Mouse (Mus musculus) limb, embryonic 13.5 days (tissue): ENCODE results near the gene Gnptab. TPM values are rescaled to one million over a fixed set of nuclear protein-coding genes. Genes with fewer than 3 reads are reported as not detected.
"Not testable (repeated sequence)": the region's sequence is repeated elsewhere in the genome, so short reads cannot be mapped to it uniquely, and the experiment has no call there.

Experiments used
- ATAC-seq: fragments of 200-750 bp; cut with Nextera tagmentation; 2 replicates; pipeline ENCODE4 v1.8.0; 2017; ENCODE audit warnings: low read depth, moderate number of reproducible peaks, moderate TSS enrichment; ENCODE audit not compliant: low FRiP score
- H3K27ac ChIP-seq: fragments of 300-500 bp; sonication (generic); 2 replicates; pipeline ENCODE4 v1.5.1; 2015; ENCODE audit warnings: inconsistent platforms, mild to moderate bottlenecking, moderate library complexity
- H3K27me3 ChIP-seq: fragments of 300-500 bp; sonication (generic); 2 replicates; pipeline ENCODE4 v1.6.1; 2015; ENCODE audit warnings: mild to moderate bottlenecking, inconsistent platforms
- H3K36me3 ChIP-seq: fragments of 300-500 bp; sonication (generic); 2 replicates; pipeline ENCODE4 v1.6.1; 2015; ENCODE audit warnings: inconsistent platforms, mild to moderate bottlenecking, moderate library complexity
- H3K4me1 ChIP-seq: fragments of 300-500 bp; sonication (generic); 2 replicates; pipeline ENCODE4 v1.6.1; 2015; ENCODE audit warnings: inconsistent platforms
- H3K4me2 ChIP-seq: fragments of 300-500 bp; sonication (generic); replicated peaks from 2 replicates; pipeline ENCODE4 v1.6.1; 2015; ENCODE audit warnings: inconsistent platforms, mild to moderate bottlenecking, moderate library complexity
- H3K4me3 ChIP-seq: fragments of 300-500 bp; sonication (generic); 2 replicates; pipeline ENCODE4 v1.5.1; 2015; ENCODE audit warnings: moderate library complexity, mild to moderate bottlenecking, inconsistent platforms
- H3K9ac ChIP-seq: fragments of 300-500 bp; sonication (generic); 2 replicates; pipeline ENCODE4 v1.6.1; 2015; ENCODE audit warnings: mild to moderate bottlenecking, inconsistent platforms
- H3K9me3 ChIP-seq: fragments of 300-500 bp; sonication (generic); 2 replicates; pipeline ENCODE4 v1.6.1; 2016; ENCODE audit warnings: inconsistent platforms
- WGBS: fragments of 180-500 bp; shearing (Covaris S2); methylation state at CpG from one replicate; pipeline ENCODE4 v1.1.7; 2015; 5-methylcytosine and 5-hydroxymethylcytosine counted together
- polyA plus RNA-seq: library from polyadenylated mRNA; unstranded; fragments of >200 nt; fragmentation: Nextera tagmentation; extraction: Ambion mirVana; gene quantifications from 2 replicates; pipeline ENCODE4 v1.2.1, GENCODE M21; 2015

The Gnptab gene
- polyA plus RNA-seq, 1 experiment from 2014 or later, result 8.7 TPM

- Histone ChIP-seq H3K27ac (no peak overlapping the region), H3K4me1 (no peaks in the 10 kb centered on the region), H3K4me3 (no peak overlapping the region), H3K27me3 (no peaks in the 10 kb centered on the region), H3K9ac (no peak overlapping the region), H3K4me2 (no peak overlapping the region), H3K9me3 (no peaks in the 10 kb centered on the region), H3K36me3 (peaks cover 31% of the 10 kb centered on the region)
- 98% methylated on average over 2 of the region's 2 CpGs for WGBS
- peak; percentile 69; the same call in 1 of the 2 replicates for ATAC-seq
These were observed 47.4 kb downstream of the Gnptab start for GRCm38 (mm10) chr10:88426158-88426816.

- H3K27me3 ChIP-seq, result no peaks in the 10 kb centered on the region
- H3K4me1 ChIP-seq, result no peaks in the 10 kb centered on the region
- H3K4me3 ChIP-seq, result no peak overlapping the region
- no peak overlapping the region for H3K27ac ChIP-seq
- WGBS, result 65% methylated on average over 5 of the region's 5 CpGs
- ATAC-seq, result no peak
- H3K36me3 ChIP-seq, result peaks cover 32% of the 10 kb centered on the region
- no peak overlapping the region for H3K4me2 ChIP-seq
- H3K9ac ChIP-seq, result no peak overlapping the region
- H3K9me3 ChIP-seq, result no peaks in the 10 kb centered on the region
These were observed 48.0 kb downstream of the Gnptab start for GRCm38 (mm10) chr10:88426896-88427295.

- Histone ChIP-seq H3K4me2 (no peak overlapping the region), H3K36me3 (peaks cover 29% of the 10 kb centered on the region), H3K27me3 (no peaks in the 10 kb centered on the region), H3K27ac (no peak overlapping the region), H3K4me3 (no peak overlapping the region), H3K9ac (no peak overlapping the region), H3K4me1 (no peaks in the 10 kb centered on the region), H3K9me3 (no peaks in the 10 kb centered on the region)
- 91% methylated on average over 6 of the region's 6 CpGs for WGBS
- ATAC-seq, result no peak
These were observed 49.1 kb downstream of the Gnptab start for GRCm38 (mm10) chr10:88427998-88428397.

GRCm38 (mm10) chr10:88441224-88441623, 62.3 kb downstream of the Gnptab start:
- Histone ChIP-seq H3K4me3 (no peak overlapping the region), H3K9ac (no peak overlapping the region), H3K4me2 (no peak overlapping the region), H3K27me3 (no peaks in the 10 kb centered on the region), H3K27ac (no peak overlapping the region), H3K36me3 (peaks cover 46% of the 10 kb centered on the region), H3K4me1 (no peaks in the 10 kb centered on the region), H3K9me3 (no peaks in the 10 kb centered on the region)
- ATAC-seq, result no peak
- WGBS, result 81% methylated on average over 6 of the region's 6 CpGs

GRCm38 (mm10) chr10:88451221-88451620, 72.3 kb downstream of the Gnptab start:
- ATAC-seq, result no peak
- WGBS, result 76% methylated on average over 2 of the region's 2 CpGs
- Histone ChIP-seq H3K27me3 (no peaks in the 10 kb centered on the region), H3K9me3 (no peaks in the 10 kb centered on the region), H3K4me2 (no peak overlapping the region), H3K9ac (no peak overlapping the region), H3K4me3 (no peak overlapping the region), H3K27ac (no peak overlapping the region), H3K36me3 (peaks cover 6% of the 10 kb centered on the region; the same call in 1 of the 2 replicates), H3K4me1 (no peaks in the 10 kb centered on the region)

GRCm38 (mm10) chr10:88451990-88452389, 73.1 kb downstream of the Gnptab start:
- 89% methylated on average over 6 of the region's 6 CpGs for WGBS
- no peak overlapping the region for H3K27ac ChIP-seq
- H3K4me3 ChIP-seq, result no peak overlapping the region

GRCm38 (mm10) chr10:88457816-88458215, 78.9 kb downstream of the Gnptab start:
- peak overlapping the region; percentile 25; the same call in 1 of the 2 replicates for H3K4me2 ChIP-seq
- ATAC-seq, result peak; percentile 63
- peak overlapping the region; percentile 7; the same call in 1 of the 2 replicates for H3K27ac ChIP-seq
- H3K9me3 ChIP-seq, result no peaks in the 10 kb centered on the region
- WGBS, result 40% methylated on average over 6 of the region's 6 CpGs
- H3K4me3 ChIP-seq, result no peak overlapping the region
- no peaks in the 10 kb centered on the region for H3K36me3 ChIP-seq
- H3K4me1 ChIP-seq, result 0 out of 2 replicates have a peak, but pooled peaks cover 3% of the 10 kb centered on the region
- no peaks in the 10 kb centered on the region for H3K27me3 ChIP-seq
- H3K9ac ChIP-seq, result no peak overlapping the region

More at GRCm38 (mm10) chr10:88451990-88452389, 73.1 kb downstream of the Gnptab start:
- Histone ChIP-seq H3K9ac (no peak overlapping the region), H3K27me3 (no peaks in the 10 kb centered on the region), H3K4me2 (no peak overlapping the region), H3K9me3 (no peaks in the 10 kb centered on the region), H3K36me3 (no peaks in the 10 kb centered on the region), H3K4me1 (no peaks in the 10 kb centered on the region)
- ATAC-seq, result no peak

- Histone ChIP-seq H3K9ac (no peak within 1 kb of the TSS), H3K27ac (no peak within 1 kb of the TSS), H3K4me1 (0 out of 2 replicates have a peak, but pooled peaks cover 3% of the 10 kb centered on the region), H3K4me2 (no peak within 1 kb of the TSS), H3K9me3 (no peaks in the 10 kb centered on the region), H3K27me3 (no peaks in the 10 kb centered on the region), H3K36me3 (no peaks in the 10 kb centered on the region), H3K4me3 (no peak within 1 kb of the TSS)
- WGBS, result 84% methylated on average over 33 of the region's 33 CpGs
- ATAC-seq, result no peak
These were observed 80.6 kb downstream of the Gnptab start, which contains the start of gene Sycp3 for GRCm38 (mm10) chr10:88459502-88459992. TSS of gene Sycp3 (plus strand) at chr10:88459569.

- Histone ChIP-seq H3K4me2 (no peak overlapping the region), H3K9ac (no peak overlapping the region), H3K4me3 (no peak overlapping the region), H3K27ac (no peak overlapping the region), H3K4me1 (0 out of 2 replicates have a peak, but pooled peaks cover 3% of the 10 kb centered on the region), H3K9me3 (no peaks in the 10 kb centered on the region), H3K27me3 (no peaks in the 10 kb centered on the region), H3K36me3 (no peaks in the 10 kb centered on the region)
- no peak for ATAC-seq
- 79% methylated on average over 18 of the region's 18 CpGs for WGBS
These were observed 81.3 kb downstream of the Gnptab start for GRCm38 (mm10) chr10:88460122-88460820.

- not testable (repeated sequence) for H3K4me3 ChIP-seq, H3K36me3 ChIP-seq, H3K9ac ChIP-seq, H3K27me3 ChIP-seq, H3K27ac ChIP-seq, H3K9me3 ChIP-seq, H3K4me2 ChIP-seq, H3K4me1 ChIP-seq, ATAC-seq
- WGBS, result 88% methylated on average over 10 of the region's 10 CpGs
These were observed 103.9 kb downstream of the Gnptab start for GRCm38 (mm10) chr10:88482866-88483265.

GRCm38 (mm10) chr10:88488629-88489028, 109.7 kb downstream of the Gnptab start:
- H3K27ac ChIP-seq, result no peak overlapping the region
- no peak overlapping the region for H3K4me3 ChIP-seq
- H3K4me2 ChIP-seq, result no peak overlapping the region
- WGBS, result 87% methylated on average over 5 of the region's 5 CpGs
- H3K9ac ChIP-seq, result no peak overlapping the region
- peaks cover 6% of the 10 kb centered on the region; the same call in 1 of the 2 replicates for H3K36me3 ChIP-seq
- no peaks in the 10 kb centered on the region for H3K27me3 ChIP-seq
- H3K9me3 ChIP-seq, result no peaks in the 10 kb centered on the region
- no peaks in the 10 kb centered on the region for H3K4me1 ChIP-seq
- no peak for ATAC-seq

- Histone ChIP-seq H3K4me1 (peaks cover 7% of the 10 kb centered on the region), H3K4me3 (no peak overlapping the region), H3K36me3 (no peaks in the 10 kb centered on the region; the same call in 1 of the 2 replicates), H3K4me2 (no peak overlapping the region), H3K27me3 (no peaks in the 10 kb centered on the region), H3K27ac (no peak overlapping the region), H3K9ac (no peak overlapping the region), H3K9me3 (no peaks in the 10 kb centered on the region)
- no peak for ATAC-seq
- WGBS, result 65% methylated on average over 7 of the region's 7 CpGs
These were observed 112.7 kb downstream of the Gnptab start for GRCm38 (mm10) chr10:88491632-88492031.
